Mouse (Mus musculus): ENCODE results near the gene Stard3nl. TPM values are rescaled to one million over a fixed set of nuclear protein-coding genes. Genes with fewer than 3 reads are reported as not detected.

The Stard3nl gene
- polyA plus RNA-seq, 1 experiment from 2014 or later, result 116 TPM

- no peak overlapping the region for H3K27ac ChIP-seq (ENCODE audit: low read length)
- H3K4me3 ChIP-seq (ENCODE audit: low read depth, low read length), result no peak overlapping the region
- no peaks in the 10 kb centered on the region for H3K4me1 ChIP-seq (ENCODE audit: control insufficient read depth, insufficient read depth, low read length)
- H3K9ac ChIP-seq (replicated peaks; ENCODE audit: low read depth, low read length), result no peak overlapping the region
- H3K27me3 ChIP-seq (ENCODE audit: control insufficient read depth, insufficient read depth, low read length), result no peaks in the 10 kb centered on the region
- H3K9me3 ChIP-seq (ENCODE audit: control insufficient read depth, low read depth, low read length), result no peaks in the 10 kb centered on the region
- H3K4me2 ChIP-seq (replicated peaks; ENCODE audit: low read depth, low read length), result no peak overlapping the region
- WGBS, result 26% methylated on average over 8 of the region's 8 CpGs
- peak; percentile 18; the same call in 1 of the 2 replicates for ATAC-seq (ENCODE audit: insufficient number of reproducible peaks, insufficient read depth, low FRiP score, low read depth)
- H3K36me3 ChIP-seq (ENCODE audit: control insufficient read depth, insufficient read depth, low read length), result peaks cover 27% of the 10 kb centered on the region
These were observed 23.4 kb downstream of the Stard3nl start for GRCm38 (mm10) chr13:19372133-19372729.

DNA sequence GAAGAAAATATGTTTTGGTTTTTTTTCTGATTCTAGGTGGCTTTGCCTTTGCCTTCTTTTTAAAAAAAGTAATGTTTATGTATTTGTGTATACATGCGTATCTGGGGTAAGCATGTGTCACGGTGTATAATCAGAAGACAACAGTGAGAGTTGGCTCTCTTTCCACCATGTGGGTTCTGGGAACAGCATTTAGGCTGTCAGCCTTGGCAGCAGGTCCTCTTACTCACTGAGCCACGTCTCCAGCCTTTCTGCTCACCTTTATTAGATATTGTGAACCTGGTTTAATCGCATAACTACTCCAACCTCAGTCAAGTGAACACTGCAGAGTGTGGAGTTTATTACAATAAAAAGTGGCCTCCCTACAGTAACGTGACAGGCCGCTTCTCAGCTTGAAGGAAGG, 26.8 kb downstream of the Stard3nl start:
- no peaks in the 10 kb centered on the region for H3K27me3 ChIP-seq (ENCODE audit: control insufficient read depth, insufficient read depth, low read length)
- no peak overlapping the region for H3K4me2 ChIP-seq (replicated peaks; ENCODE audit: low read depth, low read length)
- H3K4me1 ChIP-seq (ENCODE audit: control insufficient read depth, insufficient read depth, low read length), result no peaks in the 10 kb centered on the region
- peaks cover 38% of the 10 kb centered on the region for H3K36me3 ChIP-seq (ENCODE audit: control insufficient read depth, insufficient read depth, low read length)
- no peak overlapping the region for H3K4me3 ChIP-seq (ENCODE audit: low read depth, low read length)
- no peak for ATAC-seq (ENCODE audit: insufficient number of reproducible peaks, insufficient read depth, low FRiP score, low read depth)
- 91% methylated on average over 6 of the region's 6 CpGs for WGBS
- H3K9me3 ChIP-seq (ENCODE audit: control insufficient read depth, low read depth, low read length), result no peaks in the 10 kb centered on the region
- no peak overlapping the region for H3K27ac ChIP-seq (ENCODE audit: low read length)
- H3K9ac ChIP-seq (replicated peaks; ENCODE audit: low read depth, low read length), result no peak overlapping the region

- no peak overlapping the region for H3K9ac ChIP-seq (replicated peaks; ENCODE audit: low read depth, low read length)
- no peak for ATAC-seq (ENCODE audit: insufficient number of reproducible peaks, insufficient read depth, low FRiP score, low read depth)
- no peaks in the 10 kb centered on the region for H3K27me3 ChIP-seq (ENCODE audit: control insufficient read depth, insufficient read depth, low read length)
- no peaks in the 10 kb centered on the region for H3K9me3 ChIP-seq (ENCODE audit: control insufficient read depth, low read depth, low read length)
- H3K36me3 ChIP-seq (ENCODE audit: control insufficient read depth, insufficient read depth, low read length), result peaks cover 35% of the 10 kb centered on the region
- no peaks in the 10 kb centered on the region for H3K4me1 ChIP-seq (ENCODE audit: control insufficient read depth, insufficient read depth, low read length)
- WGBS, result 87% methylated on average over 7 of the region's 7 CpGs
- H3K4me3 ChIP-seq (ENCODE audit: low read depth, low read length), result no peak overlapping the region
- no peak overlapping the region for H3K4me2 ChIP-seq (replicated peaks; ENCODE audit: low read depth, low read length)
- no peak overlapping the region for H3K27ac ChIP-seq (ENCODE audit: low read length)
These were observed 28.1 kb downstream of the Stard3nl start for GRCm38 (mm10) chr13:19367536-19367935.

GRCm38 (mm10) chr13:19366866-19367265, 28.7 kb downstream of the Stard3nl start:
- Histone ChIP-seq H3K36me3 (ENCODE audit: control insufficient read depth, insufficient read depth, low read length) (peaks cover 31% of the 10 kb centered on the region), H3K4me1 (ENCODE audit: control insufficient read depth, insufficient read depth, low read length) (no peaks in the 10 kb centered on the region), H3K27ac (ENCODE audit: low read length) (no peak overlapping the region), H3K9me3 (ENCODE audit: control insufficient read depth, low read depth, low read length) (no peaks in the 10 kb centered on the region), H3K4me3 (ENCODE audit: low read depth, low read length) (no peak overlapping the region), H3K27me3 (ENCODE audit: control insufficient read depth, insufficient read depth, low read length) (no peaks in the 10 kb centered on the region), H3K4me2 (replicated peaks; ENCODE audit: low read depth, low read length) (no peak overlapping the region), H3K9ac (replicated peaks; ENCODE audit: low read depth, low read length) (no peak overlapping the region)
- 73% methylated on average over 2 of the region's 2 CpGs for WGBS
- no peak for ATAC-seq (ENCODE audit: insufficient number of reproducible peaks, insufficient read depth, low FRiP score, low read depth)

- Histone ChIP-seq H3K4me3 (ENCODE audit: low read depth, low read length) (no peak overlapping the region), H3K27ac (ENCODE audit: low read length) (no peak overlapping the region), H3K9ac (replicated peaks; ENCODE audit: low read depth, low read length) (no peak overlapping the region), H3K36me3 (ENCODE audit: control insufficient read depth, insufficient read depth, low read length) (peaks cover 22% of the 10 kb centered on the region), H3K4me2 (replicated peaks; ENCODE audit: low read depth, low read length) (no peak overlapping the region), H3K27me3 (ENCODE audit: control insufficient read depth, insufficient read depth, low read length) (no peaks in the 10 kb centered on the region), H3K4me1 (ENCODE audit: control insufficient read depth, insufficient read depth, low read length) (no peaks in the 10 kb centered on the region), H3K9me3 (ENCODE audit: control insufficient read depth, low read depth, low read length) (no peaks in the 10 kb centered on the region)
- 26% methylated on average over 4 of the region's 4 CpGs for WGBS
- ATAC-seq (ENCODE audit: insufficient number of reproducible peaks, insufficient read depth, low FRiP score, low read depth), result no peak
These were observed 30.0 kb downstream of the Stard3nl start for GRCm38 (mm10) chr13:19365596-19365995.

DNA sequence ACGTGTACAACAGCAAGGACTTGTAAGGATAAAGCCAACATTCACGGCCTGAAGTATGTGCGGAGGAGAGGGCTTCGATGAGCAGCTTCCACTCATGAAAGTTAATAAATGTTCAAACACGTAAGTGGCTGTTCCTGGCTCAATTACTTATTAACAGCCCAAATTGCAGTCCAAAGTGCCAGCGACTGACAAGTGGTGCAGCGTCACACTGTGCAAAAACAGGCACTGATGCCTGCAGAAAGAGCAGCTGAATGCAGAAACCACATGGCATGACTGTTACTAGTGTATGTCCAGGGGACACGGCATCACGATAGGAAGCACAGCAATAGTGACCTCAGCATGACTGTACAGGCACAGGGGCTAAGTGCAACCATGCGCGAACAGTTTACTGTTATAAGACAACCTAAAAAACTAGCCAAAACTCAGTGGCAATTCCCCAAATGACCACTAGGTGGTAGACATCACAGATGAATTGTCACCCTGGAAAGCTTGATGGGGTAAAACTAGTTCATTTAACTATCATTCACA, 31.3 kb downstream of the Stard3nl start:
- H3K27ac ChIP-seq (ENCODE audit: low read length), result no peak overlapping the region
- 80% methylated on average over 11 of the region's 11 CpGs for WGBS
- ATAC-seq (ENCODE audit: insufficient number of reproducible peaks, insufficient read depth, low FRiP score, low read depth), result no peak

DNA sequence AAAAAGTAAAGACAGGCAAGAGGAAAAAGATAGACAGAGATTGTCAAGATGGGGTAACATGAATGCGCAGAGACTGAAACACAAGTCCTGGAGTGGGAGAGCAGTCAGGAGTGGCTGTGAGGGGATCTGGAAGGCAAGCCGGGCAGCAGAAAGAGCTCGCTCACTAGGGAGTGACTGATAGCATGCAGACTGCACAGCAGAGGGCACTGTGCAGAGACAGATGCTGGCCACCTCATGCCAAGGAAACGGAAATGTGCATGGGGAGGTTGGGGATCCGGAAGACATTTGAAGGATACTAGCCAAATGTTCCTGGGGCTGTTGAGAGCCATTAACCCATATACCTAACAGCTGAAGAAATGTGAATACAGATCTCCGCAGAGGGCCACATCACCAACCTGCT, 33.2 kb downstream of the Stard3nl start:
- Histone ChIP-seq H3K4me1 (ENCODE audit: control insufficient read depth, insufficient read depth, low read length) (no peaks in the 10 kb centered on the region), H3K4me2 (replicated peaks; ENCODE audit: low read depth, low read length) (no peak overlapping the region), H3K4me3 (ENCODE audit: low read depth, low read length) (no peak overlapping the region), H3K9me3 (ENCODE audit: control insufficient read depth, low read depth, low read length) (no peaks in the 10 kb centered on the region), H3K27ac (ENCODE audit: low read length) (no peak overlapping the region), H3K36me3 (ENCODE audit: control insufficient read depth, insufficient read depth, low read length) (peaks cover 23% of the 10 kb centered on the region), H3K27me3 (ENCODE audit: control insufficient read depth, insufficient read depth, low read length) (no peaks in the 10 kb centered on the region), H3K9ac (replicated peaks; ENCODE audit: low read depth, low read length) (no peak overlapping the region)
- no peak for ATAC-seq (ENCODE audit: insufficient number of reproducible peaks, insufficient read depth, low FRiP score, low read depth)
- WGBS, result 69% methylated on average over 6 of the region's 6 CpGs

More for the DNA sequence above, 31.3 kb downstream of the Stard3nl start:
- Histone ChIP-seq H3K4me2 (replicated peaks; ENCODE audit: low read depth, low read length) (no peak overlapping the region), H3K9ac (replicated peaks; ENCODE audit: low read depth, low read length) (no peak overlapping the region), H3K27me3 (ENCODE audit: control insufficient read depth, insufficient read depth, low read length) (no peaks in the 10 kb centered on the region), H3K9me3 (ENCODE audit: control insufficient read depth, low read depth, low read length) (no peaks in the 10 kb centered on the region), H3K4me3 (ENCODE audit: low read depth, low read length) (no peak overlapping the region), H3K36me3 (ENCODE audit: control insufficient read depth, insufficient read depth, low read length) (peaks cover 17% of the 10 kb centered on the region), H3K4me1 (ENCODE audit: control insufficient read depth, insufficient read depth, low read length) (no peaks in the 10 kb centered on the region)

DNA sequence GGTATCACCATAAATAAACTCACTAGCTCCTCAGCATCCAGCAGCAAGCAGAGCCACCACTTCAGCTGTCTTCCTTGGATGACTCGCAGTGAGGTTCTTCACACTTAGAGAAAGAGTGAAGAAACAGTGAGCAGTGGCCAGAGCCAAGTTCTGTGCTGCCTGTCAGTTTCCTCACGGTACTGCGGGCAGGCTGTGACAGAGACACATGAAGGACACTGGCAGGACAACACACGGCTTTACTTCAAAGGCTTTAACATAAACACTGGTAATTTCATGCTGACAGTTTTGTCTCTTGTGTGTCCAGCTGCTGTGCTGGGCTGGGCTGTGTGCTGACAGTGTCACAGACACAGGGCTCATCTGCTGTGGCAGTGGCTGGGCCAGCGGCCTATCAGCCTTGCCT, 37.6 kb downstream of the Stard3nl start:
- H3K27ac ChIP-seq (ENCODE audit: low read length), result no peak overlapping the region
- no peak overlapping the region for H3K9ac ChIP-seq (replicated peaks; ENCODE audit: low read depth, low read length)
- ATAC-seq (ENCODE audit: insufficient number of reproducible peaks, insufficient read depth, low FRiP score, low read depth), result no peak
- H3K4me3 ChIP-seq (ENCODE audit: low read depth, low read length), result no peak overlapping the region
- WGBS, result 65% methylated on average over 5 of the region's 5 CpGs
- H3K27me3 ChIP-seq (ENCODE audit: control insufficient read depth, insufficient read depth, low read length), result no peaks in the 10 kb centered on the region
- no peak overlapping the region for H3K4me2 ChIP-seq (replicated peaks; ENCODE audit: low read depth, low read length)
- H3K4me1 ChIP-seq (ENCODE audit: control insufficient read depth, insufficient read depth, low read length), result no peaks in the 10 kb centered on the region
- peaks cover 8% of the 10 kb centered on the region for H3K36me3 ChIP-seq (ENCODE audit: control insufficient read depth, insufficient read depth, low read length)
- no peaks in the 10 kb centered on the region for H3K9me3 ChIP-seq (ENCODE audit: control insufficient read depth, low read depth, low read length)

GRCm38 (mm10) chr13:19357301-19357700, 38.3 kb downstream of the Stard3nl start:
- Histone ChIP-seq H3K36me3 (ENCODE audit: control insufficient read depth, insufficient read depth, low read length) (peaks cover 8% of the 10 kb centered on the region), H3K4me1 (ENCODE audit: control insufficient read depth, insufficient read depth, low read length) (no peaks in the 10 kb centered on the region), H3K27me3 (ENCODE audit: control insufficient read depth, insufficient read depth, low read length) (no peaks in the 10 kb centered on the region), H3K9me3 (ENCODE audit: control insufficient read depth, low read depth, low read length) (no peaks in the 10 kb centered on the region), H3K27ac (ENCODE audit: low read length) (no peak overlapping the region), H3K4me3 (ENCODE audit: low read depth, low read length) (no peak overlapping the region), H3K4me2 (replicated peaks; ENCODE audit: low read depth, low read length) (no peak overlapping the region), H3K9ac (replicated peaks; ENCODE audit: low read depth, low read length) (no peak overlapping the region)
- 87% methylated on average over 7 of the region's 7 CpGs for WGBS
- no peak for ATAC-seq (ENCODE audit: insufficient number of reproducible peaks, insufficient read depth, low FRiP score, low read depth)
